Mouse (Mus musculus): ENCODE measurements around the gene A4galt. TPM values are rescaled to one million over a fixed set of nuclear protein-coding genes. Genes with fewer than 3 reads are reported as not detected.
"Not testable (repeated sequence)": the region's sequence is repeated elsewhere in the genome, so short reads cannot be mapped to it uniquely, and the experiment has no call there.

Gene A4galt
- polyA plus RNA-seq, 1 experiment from 2014 or later, result 0.25 TPM

- H3K9me3 ChIP-seq (ENCODE audit: low read length), result no peaks in the 10 kb centered on the region
- ATAC-seq (no peak), DNase-seq (no peak)
- no peak overlapping the region for H3K27ac ChIP-seq (ENCODE audit: low read depth)
- H3K36me3 ChIP-seq (replicated peaks; ENCODE audit: insufficient read depth, low read length), result no peaks in the 10 kb centered on the region
- H3K9ac ChIP-seq (replicated peaks), result no peak overlapping the region
- no peak overlapping the region for H3K4me3 ChIP-seq (ENCODE audit: low read depth, low read length)
- 76% methylated on average over 8 of the region's 8 CpGs for WGBS (ENCODE audit: insufficient replicate concordance)
- no peak for TF ChIP-seq CTCF (IDR thresholded peaks at IDR 0.05; ENCODE audit: low read depth)
- TF ChIP-seq EP300 (IDR thresholded peaks at IDR 0.05; ENCODE audit: low read depth), result no peak
- no peaks in the 10 kb centered on the region for H3K4me1 ChIP-seq (ENCODE audit: insufficient read depth)
- H3K4me2 ChIP-seq (ENCODE audit: low read depth, low read length), result no peak overlapping the region
- no peaks in the 10 kb centered on the region for H3K27me3 ChIP-seq (ENCODE audit: insufficient read depth, low read length)
Observed at GRCm38 (mm10) chr15:83284828-83285227, 33.3 kb upstream of the A4galt start.

GRCm38 (mm10) chr15:83282397-83282796 is 30.8 kb upstream of the A4galt start:
- TF ChIP-seq EP300 (IDR thresholded peaks at IDR 0.05; ENCODE audit: low read depth) (no peak), CTCF (IDR thresholded peaks at IDR 0.05; ENCODE audit: low read depth) (no peak)
- 61% methylated on average over 5 of the region's 5 CpGs for WGBS (ENCODE audit: insufficient replicate concordance)
- ATAC-seq, result no peak

GRCm38 (mm10) chr15:83281303-83281702 is 29.7 kb upstream of the A4galt start:
- no peak for DNase-seq
- TF ChIP-seq EP300 (IDR thresholded peaks at IDR 0.05; ENCODE audit: low read depth) (no peak), CTCF (IDR thresholded peaks at IDR 0.05; ENCODE audit: low read depth) (no peak)
- Histone ChIP-seq H3K4me3 (ENCODE audit: low read depth, low read length) (no peak overlapping the region), H3K4me2 (ENCODE audit: low read depth, low read length) (no peak overlapping the region), H3K9me3 (ENCODE audit: low read length) (no peaks in the 10 kb centered on the region), H3K4me1 (ENCODE audit: insufficient read depth) (no peaks in the 10 kb centered on the region), H3K36me3 (replicated peaks; ENCODE audit: insufficient read depth, low read length) (no peaks in the 10 kb centered on the region), H3K27ac (ENCODE audit: low read depth) (no peak overlapping the region), H3K9ac (replicated peaks) (no peak overlapping the region), H3K27me3 (ENCODE audit: insufficient read depth, low read length) (no peaks in the 10 kb centered on the region)
- ATAC-seq, result no peak
- 56% methylated on average over 11 of the region's 11 CpGs for WGBS (ENCODE audit: insufficient replicate concordance)

More at GRCm38 (mm10) chr15:83282397-83282796, 30.8 kb upstream of the A4galt start:
- no peak for DNase-seq
- Histone ChIP-seq H3K9me3 (ENCODE audit: low read length) (no peaks in the 10 kb centered on the region), H3K4me1 (ENCODE audit: insufficient read depth) (no peaks in the 10 kb centered on the region), H3K9ac (replicated peaks) (no peak overlapping the region), H3K4me3 (ENCODE audit: low read depth, low read length) (no peak overlapping the region), H3K36me3 (replicated peaks; ENCODE audit: insufficient read depth, low read length) (no peaks in the 10 kb centered on the region), H3K27me3 (ENCODE audit: insufficient read depth, low read length) (no peaks in the 10 kb centered on the region), H3K27ac (ENCODE audit: low read depth) (no peak overlapping the region), H3K4me2 (ENCODE audit: low read depth, low read length) (no peak overlapping the region)

GRCm38 (mm10) chr15:83278579-83278978 is 27.0 kb upstream of the A4galt start:
- no peak for ATAC-seq
- no peaks in the 10 kb centered on the region for H3K27me3 ChIP-seq (ENCODE audit: insufficient read depth, low read length)

GRCm38 (mm10) chr15:83277451-83277850 is 25.9 kb upstream of the A4galt start:
- DNase-seq (no peak), ATAC-seq (no peak)
- no peaks in the 10 kb centered on the region for H3K4me1 ChIP-seq (ENCODE audit: insufficient read depth)
- no peak overlapping the region for H3K4me3 ChIP-seq (ENCODE audit: low read depth, low read length)
- H3K27ac ChIP-seq (ENCODE audit: low read depth), result no peak overlapping the region
- H3K9ac ChIP-seq (replicated peaks), result no peak overlapping the region
- 89% methylated on average over 4 of the region's 4 CpGs for WGBS (ENCODE audit: insufficient replicate concordance)
- TF ChIP-seq EP300 (IDR thresholded peaks at IDR 0.05; ENCODE audit: low read depth) (no peak), CTCF (IDR thresholded peaks at IDR 0.05; ENCODE audit: low read depth) (no peak)
- H3K4me2 ChIP-seq (ENCODE audit: low read depth, low read length), result no peak overlapping the region
- H3K36me3 ChIP-seq (replicated peaks; ENCODE audit: insufficient read depth, low read length), result no peaks in the 10 kb centered on the region
- no peaks in the 10 kb centered on the region for H3K27me3 ChIP-seq (ENCODE audit: insufficient read depth, low read length)
- no peaks in the 10 kb centered on the region for H3K9me3 ChIP-seq (ENCODE audit: low read length)

More at GRCm38 (mm10) chr15:83278579-83278978, 27.0 kb upstream of the A4galt start:
- Histone ChIP-seq H3K9me3 (ENCODE audit: low read length) (no peaks in the 10 kb centered on the region), H3K4me2 (ENCODE audit: low read depth, low read length) (no peak overlapping the region), H3K4me3 (ENCODE audit: low read depth, low read length) (no peak overlapping the region), H3K9ac (replicated peaks) (no peak overlapping the region), H3K4me1 (ENCODE audit: insufficient read depth) (no peaks in the 10 kb centered on the region), H3K27ac (ENCODE audit: low read depth) (no peak overlapping the region), H3K36me3 (replicated peaks; ENCODE audit: insufficient read depth, low read length) (no peaks in the 10 kb centered on the region)
- 84% methylated on average over 5 of the region's 5 CpGs for WGBS (ENCODE audit: insufficient replicate concordance)
- DNase-seq, result no peak
- TF ChIP-seq EP300 (IDR thresholded peaks at IDR 0.05; ENCODE audit: low read depth) (no peak), CTCF (IDR thresholded peaks at IDR 0.05; ENCODE audit: low read depth) (no peak)

- not testable (repeated sequence) for H3K4me1 ChIP-seq (ENCODE audit: insufficient read depth); DNase-seq; H3K4me2 ChIP-seq (ENCODE audit: low read depth, low read length); H3K4me3 ChIP-seq (ENCODE audit: low read depth, low read length); ATAC-seq; H3K27ac ChIP-seq (ENCODE audit: low read depth); H3K27me3 ChIP-seq (ENCODE audit: insufficient read depth, low read length); H3K9ac ChIP-seq (replicated peaks); H3K36me3 ChIP-seq (replicated peaks; ENCODE audit: insufficient read depth, low read length); H3K9me3 ChIP-seq (ENCODE audit: low read length)
Observed at GRCm38 (mm10) chr15:83274237-83274636, 22.7 kb upstream of the A4galt start.

- H3K9ac ChIP-seq (replicated peaks), result no peak overlapping the region
- no peaks in the 10 kb centered on the region for H3K36me3 ChIP-seq (replicated peaks; ENCODE audit: insufficient read depth, low read length)
- no peak overlapping the region for H3K4me2 ChIP-seq (ENCODE audit: low read depth, low read length)
- no peaks in the 10 kb centered on the region for H3K9me3 ChIP-seq (ENCODE audit: low read length)
- H3K4me1 ChIP-seq (ENCODE audit: insufficient read depth), result no peaks in the 10 kb centered on the region
- TF ChIP-seq EP300 (IDR thresholded peaks at IDR 0.05; ENCODE audit: low read depth) (no peak), CTCF (IDR thresholded peaks at IDR 0.05; ENCODE audit: low read depth) (no peak)
- H3K27me3 ChIP-seq (ENCODE audit: insufficient read depth, low read length), result no peaks in the 10 kb centered on the region
- no peak overlapping the region for H3K27ac ChIP-seq (ENCODE audit: low read depth)
- DNase-seq (no peak), ATAC-seq (no peak)
- 86% methylated on average over 2 of the region's 2 CpGs for WGBS (ENCODE audit: insufficient replicate concordance)
- no peak overlapping the region for H3K4me3 ChIP-seq (ENCODE audit: low read depth, low read length)
Observed at GRCm38 (mm10) chr15:83273017-83273416, 21.4 kb upstream of the A4galt start.

- not testable (repeated sequence) for H3K27me3 ChIP-seq (ENCODE audit: insufficient read depth, low read length); H3K36me3 ChIP-seq (replicated peaks; ENCODE audit: insufficient read depth, low read length); H3K9me3 ChIP-seq (ENCODE audit: low read length); H3K4me3 ChIP-seq (ENCODE audit: low read depth, low read length); H3K4me1 ChIP-seq (ENCODE audit: insufficient read depth); H3K27ac ChIP-seq (ENCODE audit: low read depth); H3K4me2 ChIP-seq (ENCODE audit: low read depth, low read length); H3K9ac ChIP-seq (replicated peaks)
- 32% methylated on average over 9 of the region's 9 CpGs for WGBS (ENCODE audit: insufficient replicate concordance)
- peak; percentile 75; the same call in 1 of the 2 replicates for ATAC-seq
- peak; percentile 57 for DNase-seq
Observed at GRCm38 (mm10) chr15:83271221-83271620, 19.6 kb upstream of the A4galt start.

GRCm38 (mm10) chr15:83269985-83270384 is 18.4 kb upstream of the A4galt start:
- not testable (repeated sequence) for H3K9ac ChIP-seq (replicated peaks); H3K4me2 ChIP-seq (ENCODE audit: low read depth, low read length); ATAC-seq; H3K4me1 ChIP-seq (ENCODE audit: insufficient read depth); H3K27me3 ChIP-seq (ENCODE audit: insufficient read depth, low read length); H3K36me3 ChIP-seq (replicated peaks; ENCODE audit: insufficient read depth, low read length); H3K27ac ChIP-seq (ENCODE audit: low read depth); DNase-seq; H3K9me3 ChIP-seq (ENCODE audit: low read length); H3K4me3 ChIP-seq (ENCODE audit: low read depth, low read length)
- WGBS (ENCODE audit: insufficient replicate concordance), result 60% methylated on average over 6 of the region's 6 CpGs

Measured in liver, postnatal 0 days (tissue).